ENCODE assay signal across 11 mouse cellular contexts in genomic region chr17:28143751-28144150, GRCm38 (mm10). TPM values are rescaled to one million over a fixed set of nuclear protein-coding genes. Genes with fewer than 3 reads are reported as not detected.
A peak's percentile ranks its signal among the peaks of the same experiment; 100 is the strongest.
DNase-seq lines count a peak whose midpoint lies in the region; ATAC-seq and TF ChIP-seq lines count a peak whose summit lies in the region.
"Had no signal": no experiment of that assay in that cellular context is flagged by ENCODE, and none has a peak within 500 bp of the region (broad histone marks: within the 10 kb centered on the region; RNA-seq: fewer than 3 reads in every experiment).

No protein-coding gene starts in this region.

- H3K4me3 ChIP-seq in heart, embryonic 13.5 days: peak overlapping the region; percentile 27
- H3K4me3 ChIP-seq in E14TG2a.4 (replicated peaks; ENCODE audit: low read length): peak overlapping the region; percentile 32
- peak overlapping the region; percentile 87 for H3K4me3 ChIP-seq in forebrain, embryonic 15.5 days
- peak overlapping the region; percentile 76 for H3K4me3 ChIP-seq in midbrain, embryonic 13.5 days (replicated peaks)

- H3K27ac ChIP-seq in heart, embryonic 13.5 days (replicated peaks): no peak overlapping the region
- H3K27ac ChIP-seq in forebrain, embryonic 15.5 days (replicated peaks): peak overlapping the region; percentile 11
- peak overlapping the region; percentile 31; the same call in 1 of the 2 replicates for H3K27ac ChIP-seq in midbrain, embryonic 13.5 days
- H3K27ac ChIP-seq: liver, embryonic 14.5 days had no signal

- DNase-seq in heart, adult 11 months: no peak
- DNase-seq in layer of hippocampus, adult 9-11 months: no peak
- no peak for DNase-seq in spleen, postnatal 10 days (ENCODE audit: low spot score in 2 of 2)
- DNase-seq in spleen, adult 18-20 months: no peak
- DNase-seq: gastrocnemius, postnatal 25 days had no signal

- H3K4me1 ChIP-seq in heart, embryonic 13.5 days: peaks cover 50% of the 10 kb centered on the region
- peaks cover 85% of the 10 kb centered on the region for H3K4me1 ChIP-seq in E14TG2a.4 (replicated peaks; ENCODE audit: low read depth, low read length)
- H3K4me1 ChIP-seq in forebrain, embryonic 15.5 days: peaks cover 56% of the 10 kb centered on the region
- peaks cover 84% of the 10 kb centered on the region for H3K4me1 ChIP-seq in midbrain, embryonic 13.5 days (replicated peaks)

- peaks cover 96% of the 10 kb centered on the region for H3K27me3 ChIP-seq in heart, embryonic 13.5 days (replicated peaks)
- H3K27me3 ChIP-seq in E14TG2a.4 (ENCODE audit: insufficient read depth, low read length): peaks cover 65% of the 10 kb centered on the region
- no peaks in the 10 kb centered on the region for H3K27me3 ChIP-seq in forebrain, embryonic 15.5 days
- H3K27me3 ChIP-seq in midbrain, embryonic 13.5 days: peaks cover 14% of the 10 kb centered on the region

- 4% methylated on average over 9 of the region's 9 CpGs for WGBS in heart, embryonic 13.5 days
- 5% methylated on average over 9 of the region's 9 CpGs for WGBS in forebrain, embryonic 15.5 days
- under 1% methylated on average over 9 of the region's 9 CpGs for WGBS in midbrain, embryonic 13.5 days

- no peak for TF ChIP-seq CTCF in E14TG2a.4 (conservative IDR thresholded peaks at IDR 0.05; ENCODE audit: low read length)

- no peaks in the 10 kb centered on the region for H3K9me3 ChIP-seq in heart, embryonic 13.5 days
- no peaks in the 10 kb centered on the region for H3K9me3 ChIP-seq in E14TG2a.4 (ENCODE audit: low read length)
- H3K9me3 ChIP-seq in forebrain, embryonic 15.5 days: no peaks in the 10 kb centered on the region
- no peaks in the 10 kb centered on the region for H3K9me3 ChIP-seq in midbrain, embryonic 13.5 days

- H3K4me2 ChIP-seq in heart, embryonic 13.5 days: peak overlapping the region; percentile 98
- peak overlapping the region; percentile 90 for H3K4me2 ChIP-seq in forebrain, embryonic 15.5 days (replicated peaks)
- H3K4me2 ChIP-seq in midbrain, embryonic 13.5 days (replicated peaks): peak overlapping the region; percentile 87

- ATAC-seq in heart, embryonic 13.5 days (ENCODE audit: extremely low read depth, insufficient number of reproducible peaks, low FRiP score, low TSS enrichment): no peak
- ATAC-seq in forebrain, embryonic 15.5 days (replicated peaks): no peak
- no peak for ATAC-seq in midbrain, embryonic 13.5 days
- ATAC-seq: CD4-positive, CD25-positive, alpha-beta regulatory T cell, adult 4 months had no signal

- peak overlapping the region; percentile 33; the same call in 1 of the 2 replicates for H3K9ac ChIP-seq in heart, embryonic 13.5 days
- peak overlapping the region; percentile 36 for H3K9ac ChIP-seq in forebrain, embryonic 15.5 days (replicated peaks)
- H3K9ac ChIP-seq in midbrain, embryonic 13.5 days (replicated peaks): peak overlapping the region; percentile 69
- H3K9ac ChIP-seq: liver, embryonic 14.5 days had no signal

- H3K36me3 ChIP-seq in heart, embryonic 13.5 days: no peaks in the 10 kb centered on the region
- H3K36me3 ChIP-seq in E14TG2a.4 (ENCODE audit: insufficient read depth, low read length): no peaks in the 10 kb centered on the region
- H3K36me3 ChIP-seq in forebrain, embryonic 15.5 days: no peaks in the 10 kb centered on the region
- no peaks in the 10 kb centered on the region for H3K36me3 ChIP-seq in midbrain, embryonic 13.5 days

RNA-seq across cellular contexts. Expression of gene Scube3, which starts 1.8 kb away (rescaled TPM):
- polyA plus RNA-seq in heart, embryonic 13.5 days (2015; fragmentation: Nextera tagmentation; extraction: Ambion mirVana): 0.69 and 1.1 TPM in 2 replicates
- polyA plus RNA-seq in forebrain, embryonic 15.5 days (2015; fragmentation: Nextera tagmentation; extraction: Ambion mirVana): 3.9 and 4.2 TPM in 2 replicates
- 5.6 and 6.1 TPM in 2 replicates for polyA plus RNA-seq in midbrain, embryonic 13.5 days (2015; fragmentation: Nextera tagmentation; extraction: Ambion mirVana)
- polyA plus RNA-seq: CD4-positive, CD25-positive, alpha-beta regulatory T cell, adult 4 months had no signal

RNA-seq across cellular contexts. Expression of gene Zfp523, which starts 33.2 kb away (rescaled TPM):
- polyA plus RNA-seq in heart, embryonic 13.5 days (2015; fragmentation: Nextera tagmentation; extraction: Ambion mirVana): 24.2 and 25.7 TPM in 2 replicates
- 39.6 and 40.7 TPM in 2 replicates for polyA plus RNA-seq in forebrain, embryonic 15.5 days (2015; fragmentation: Nextera tagmentation; extraction: Ambion mirVana)
- 44.2 and 45.6 TPM in 2 replicates for polyA plus RNA-seq in midbrain, embryonic 13.5 days (2015; fragmentation: Nextera tagmentation; extraction: Ambion mirVana)

Comparison
In these comparisons a context has a peak if more than half of its experiments do, and no peak if none do; other contexts are left out.
1. H3K4me3 ChIP-seq: peak in every context shown above with its lines; median percentile 87 in forebrain, embryonic 15.5 days; 76 in midbrain, embryonic 13.5 days; 32 in E14TG2a.4; 27 in heart, embryonic 13.5 days.